Mouse (Mus musculus) spleen, adult 2 months (tissue): Measurements from ENCODE around the gene Pde7b. TPM values are rescaled to one million over a fixed set of nuclear protein-coding genes. Genes with fewer than 3 reads are reported as not detected.

ENCODE experiments used
- DNase-seq, 2 experiments: peaks; one replicate each; pipeline versions ENCODE4 v3.0.0 to v3.0.0-alpha.2; 2012 to 2021; ENCODE audit warnings: low spot score in 2 of 2, low read depth in 1 of 2
- H3K27ac ChIP-seq: fragments of 200-500 bp; 2 replicates; pipeline ENCODE4 v1.5.1; 2012; ENCODE audit warnings: low read length, inconsistent platforms; ENCODE audit not compliant: insufficient read depth
- H3K27me3 ChIP-seq: fragments of 200-500 bp; 2 replicates; pipeline ENCODE4 v1.6.1; 2012; ENCODE audit warnings: mild to moderate bottlenecking, moderate library complexity, low read length, inconsistent platforms; ENCODE audit not compliant: control insufficient read depth, insufficient read depth
- H3K36me3 ChIP-seq: fragments of 200-500 bp; 2 replicates; pipeline ENCODE4 v1.6.1; 2012; ENCODE audit warnings: mild to moderate bottlenecking, low read length, inconsistent platforms; ENCODE audit not compliant: control insufficient read depth, insufficient read depth
- H3K4me1 ChIP-seq: fragments of 200-500 bp; 2 replicates; pipeline ENCODE4 v1.6.1; 2011; ENCODE audit warnings: inconsistent platforms; ENCODE audit not compliant: control insufficient read depth, insufficient read depth, insufficient read length
- H3K4me3 ChIP-seq: fragments of 200-500 bp; 2 replicates; pipeline ENCODE4 v1.5.1; 2011; ENCODE audit warnings: mild to moderate bottlenecking, inconsistent platforms; ENCODE audit not compliant: insufficient read depth, insufficient read length; ENCODE audit errors: extremely low read depth
- CTCF ChIP-seq: fragments of 200-500 bp; IDR thresholded peaks from 2 replicates; pipeline ENCODE4 v1.5.1; 2011; ENCODE audit warnings: mild to moderate bottlenecking, inconsistent platforms; ENCODE audit not compliant: insufficient read depth, insufficient read length, insufficient replicate concordance; ENCODE audit errors: extremely low read depth
- POLR2A ChIP-seq: fragments of 200-500 bp; IDR thresholded peaks from 2 replicates; pipeline ENCODE4 v1.6.1; 2011; ENCODE audit warnings: low read depth, low read length, inconsistent platforms
- WGBS: fragments of 180-500 bp; shearing (Covaris S2); methylation state at CpG from one replicate; pipeline ENCODE4 v1.1.7; 2018; 5-methylcytosine and 5-hydroxymethylcytosine counted together
- polyA plus RNA-seq: library from polyadenylated mRNA; depleted of rRNA; stranded (reverse); fragments of >200 nt; gene quantifications from 2 replicates; pipeline ENCODE4 v1.2.3, GENCODE M21; 2012

The Pde7b gene
- polyA plus RNA-seq, 1 experiment, result 0.69 TPM

DNA sequence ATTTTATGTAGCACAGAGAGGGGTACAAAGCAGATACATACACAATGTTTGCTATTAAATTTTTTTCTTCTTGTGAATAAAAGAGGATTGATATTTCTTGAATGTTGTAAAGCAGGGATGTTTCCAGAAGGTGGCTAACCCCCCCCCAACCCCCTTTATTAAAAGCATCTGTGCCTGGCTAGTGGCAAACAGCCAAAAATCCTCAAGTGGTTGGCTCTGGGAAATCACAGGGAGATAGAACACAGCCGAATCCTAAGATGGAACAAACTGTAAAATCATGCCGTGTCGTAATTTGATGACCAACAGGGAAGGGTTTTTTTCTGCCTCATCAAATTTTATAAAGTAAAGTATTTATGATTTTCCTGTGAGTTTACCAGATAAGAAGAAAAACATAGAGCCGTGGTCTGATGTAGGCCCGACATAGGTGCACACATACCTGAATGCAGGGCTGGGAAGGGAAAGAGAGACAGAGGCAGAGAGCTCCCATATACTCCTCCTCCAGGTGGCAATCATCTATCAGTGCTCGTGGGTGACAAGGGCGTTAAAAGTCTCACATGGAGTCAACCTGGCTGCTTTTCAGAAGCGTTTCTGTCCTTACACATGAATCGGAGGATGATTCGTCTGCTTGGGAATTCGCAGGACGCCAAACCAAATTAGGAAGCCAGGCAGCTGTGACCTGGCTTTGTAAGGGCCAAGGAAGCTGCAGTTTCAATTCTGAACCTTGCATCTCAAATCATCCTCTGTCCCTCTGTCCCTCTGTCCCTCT, 67.4 kb downstream of the Pde7b start:
- Histone ChIP-seq H3K4me1 (no peaks in the 10 kb centered on the region), H3K4me3 (no peak overlapping the region), H3K36me3 (no peaks in the 10 kb centered on the region), H3K27me3 (no peaks in the 10 kb centered on the region), H3K27ac (no peak overlapping the region)
- no peak for DNase-seq
- 87% methylated on average over 12 of the region's 12 CpGs for WGBS
- no peak for TF ChIP-seq POLR2A
- no peak for TF ChIP-seq CTCF

DNA sequence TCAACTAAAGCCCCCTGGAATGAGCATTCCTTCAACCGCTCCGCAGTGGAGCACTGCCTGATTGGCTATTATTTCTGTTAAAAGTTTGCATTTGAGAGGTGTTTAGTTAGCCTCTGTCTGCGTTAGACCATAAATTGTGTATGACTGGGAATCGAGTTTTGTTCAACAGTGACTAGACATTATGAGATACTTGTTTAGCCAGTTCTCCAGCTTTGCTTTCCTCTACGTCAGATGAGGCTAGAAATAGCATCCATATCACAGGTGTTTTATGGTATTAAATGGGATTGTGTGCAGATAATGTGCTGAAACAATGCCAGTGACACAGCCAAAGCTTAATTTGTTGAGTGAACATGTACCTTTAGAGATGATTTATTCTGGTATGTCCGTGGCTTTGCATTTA, 70.3 kb downstream of the Pde7b start:
- H3K27ac ChIP-seq, result no peak overlapping the region
- no peaks in the 10 kb centered on the region for H3K27me3 ChIP-seq
- no peak for DNase-seq
- no peaks in the 10 kb centered on the region for H3K4me1 ChIP-seq
- 92% methylated on average over 6 of the region's 6 CpGs for WGBS
- H3K36me3 ChIP-seq, result no peaks in the 10 kb centered on the region
- TF ChIP-seq POLR2A, result no peak
- no peak overlapping the region for H3K4me3 ChIP-seq

DNA sequence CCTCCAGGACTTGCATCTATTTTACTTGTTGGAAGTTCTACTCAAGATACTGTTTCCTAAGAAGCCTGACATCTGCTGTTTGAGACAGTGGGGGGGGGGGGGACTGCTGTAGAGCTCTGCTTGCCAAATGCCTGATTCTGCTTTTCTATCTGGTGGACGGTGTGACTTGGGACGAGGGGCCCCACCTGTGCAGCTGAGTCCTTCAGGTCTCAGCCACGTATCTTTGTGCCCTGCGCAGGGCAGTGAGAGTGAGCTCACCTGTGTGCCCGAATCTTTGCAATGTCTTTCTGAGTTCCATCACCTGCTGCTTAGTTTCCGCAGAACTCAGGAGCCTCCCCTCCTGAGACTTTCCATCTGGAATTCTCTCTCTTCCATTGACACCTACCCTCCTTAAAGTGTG, 70.7 kb downstream of the Pde7b start:
- Histone ChIP-seq H3K36me3 (no peaks in the 10 kb centered on the region), H3K27me3 (no peaks in the 10 kb centered on the region), H3K27ac (no peak overlapping the region), H3K4me3 (no peak overlapping the region), H3K4me1 (no peaks in the 10 kb centered on the region)
- no peak for DNase-seq
- TF ChIP-seq POLR2A (no peak), CTCF (no peak)
- WGBS, result 92% methylated on average over 6 of the region's 6 CpGs

DNA sequence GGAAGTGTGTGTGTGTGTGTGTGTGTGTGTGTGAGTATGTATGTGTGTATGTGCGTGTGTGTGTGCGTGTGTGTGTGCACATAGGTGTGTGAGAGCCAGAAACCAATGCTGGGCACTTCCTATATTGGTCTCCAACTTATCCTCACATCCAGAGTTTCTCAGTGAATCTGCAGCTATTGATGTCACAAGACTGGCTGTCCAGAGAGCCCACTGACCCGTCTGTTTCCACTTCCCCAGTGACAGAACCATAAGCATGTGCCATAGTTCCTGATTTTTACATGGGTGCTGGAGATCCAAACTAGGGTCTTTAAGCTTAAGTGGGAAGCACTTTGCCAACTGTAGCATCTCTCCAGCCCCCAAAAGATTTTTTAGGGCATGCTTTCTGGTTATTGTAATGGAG, 71.6 kb downstream of the Pde7b start:
- no peak for TF ChIP-seq POLR2A
- TF ChIP-seq CTCF, result no peak
- no peak overlapping the region for H3K4me3 ChIP-seq
- H3K27me3 ChIP-seq, result no peaks in the 10 kb centered on the region
- no peaks in the 10 kb centered on the region for H3K4me1 ChIP-seq
- no peaks in the 10 kb centered on the region for H3K36me3 ChIP-seq
- no peak overlapping the region for H3K27ac ChIP-seq
- DNase-seq, result no peak
- WGBS, result 90% methylated on average over 3 of the region's 3 CpGs

DNA sequence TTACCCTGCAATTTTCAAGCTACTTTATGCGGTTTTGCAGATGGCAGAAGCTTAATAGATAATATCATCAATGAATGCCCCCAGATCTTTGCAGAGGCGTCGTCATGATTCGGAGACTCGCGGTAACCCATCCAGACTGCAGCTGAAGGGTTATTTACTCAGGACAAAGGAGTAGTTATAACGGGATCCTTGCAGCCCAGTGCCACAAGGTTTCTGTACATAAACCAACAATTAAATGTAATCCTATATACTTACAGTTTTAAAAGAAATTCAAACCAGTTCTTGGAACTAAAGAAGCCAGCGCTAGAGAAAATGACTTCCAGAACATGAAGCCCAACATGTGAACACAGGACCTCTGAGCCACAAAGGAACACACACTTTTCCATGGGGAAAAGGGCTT, 88.5 kb downstream of the Pde7b start:
- H3K27me3 ChIP-seq, result no peaks in the 10 kb centered on the region
- 94% methylated on average over 8 of the region's 8 CpGs for WGBS
- TF ChIP-seq POLR2A (no peak), CTCF (no peak)

DNA sequence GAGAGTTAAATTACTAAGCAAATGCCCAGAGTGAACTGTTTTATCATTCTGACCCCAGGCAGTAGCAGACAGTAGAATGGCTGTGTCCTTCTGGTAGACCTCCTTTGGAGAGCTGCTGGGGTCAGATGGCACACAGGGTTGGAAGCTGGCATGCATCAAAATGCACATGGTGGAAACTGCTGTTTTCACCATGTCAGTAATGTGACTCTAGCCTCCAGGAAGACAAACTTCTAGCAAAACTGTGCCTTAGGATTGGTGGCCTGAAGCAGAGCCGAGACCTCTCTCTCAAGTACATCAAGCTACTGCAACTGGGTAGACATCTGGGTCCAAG, 91.8 kb downstream of the Pde7b start:
- H3K27me3 ChIP-seq, result no peaks in the 10 kb centered on the region
- TF ChIP-seq CTCF, result no peak
- TF ChIP-seq POLR2A, result no peak
- no peaks in the 10 kb centered on the region for H3K36me3 ChIP-seq
- no peak overlapping the region for H3K27ac ChIP-seq
- no peak for DNase-seq
- H3K4me3 ChIP-seq, result no peak overlapping the region
- no peaks in the 10 kb centered on the region for H3K4me1 ChIP-seq
- WGBS, result 91% methylated on average over 1 of the region's 1 CpGs

More for the DNA sequence above, 88.5 kb downstream of the Pde7b start:
- no peaks in the 10 kb centered on the region for H3K4me1 ChIP-seq
- no peaks in the 10 kb centered on the region for H3K36me3 ChIP-seq
- DNase-seq, result no peak
- H3K27ac ChIP-seq, result no peak overlapping the region
- H3K4me3 ChIP-seq, result no peak overlapping the region

DNA sequence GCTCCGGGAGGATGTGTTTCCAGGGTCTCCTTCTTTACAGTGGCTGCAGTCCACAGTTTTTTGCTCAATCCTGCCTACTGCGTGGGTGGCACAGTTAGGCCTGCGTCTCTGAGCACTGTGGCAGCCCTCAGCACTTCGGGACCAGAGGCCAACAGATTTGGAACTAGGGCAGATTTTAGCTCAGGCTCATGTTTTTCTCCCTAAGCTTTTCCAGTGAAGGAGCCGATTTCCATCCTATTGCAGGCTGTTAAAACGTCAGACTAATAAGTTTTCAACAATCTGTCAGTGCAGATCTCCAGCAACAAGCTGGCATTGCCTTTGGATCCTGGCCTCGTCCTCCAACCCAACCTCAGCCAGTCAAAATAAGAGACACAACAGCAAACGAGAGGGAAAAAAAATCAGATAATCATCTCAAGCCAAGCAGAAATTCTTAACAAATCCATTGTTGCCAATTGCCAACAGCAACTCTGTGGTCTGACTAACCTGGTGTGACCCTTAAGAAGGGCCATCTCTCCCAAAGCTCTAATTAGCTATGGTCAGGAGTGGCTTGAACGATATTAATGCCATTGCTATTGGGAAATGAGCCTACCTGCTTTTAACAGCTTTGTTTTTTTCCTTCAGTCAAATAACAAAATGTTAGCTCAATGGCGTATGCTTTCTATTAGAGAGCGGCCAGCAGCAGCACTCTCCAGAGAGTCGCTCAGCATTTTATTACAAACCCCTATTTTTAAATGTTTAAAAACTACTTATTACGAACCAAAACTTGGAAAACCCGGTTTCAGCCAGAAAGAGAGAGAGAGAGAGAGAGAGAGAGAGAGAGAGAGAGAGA, 92.4 kb downstream of the Pde7b start:
- DNase-seq, result no peak

More for the DNA sequence above, 92.4 kb downstream of the Pde7b start:
- TF ChIP-seq POLR2A, result no peak
- TF ChIP-seq CTCF, result no peak
- Histone ChIP-seq H3K27ac (no peak overlapping the region), H3K4me1 (no peaks in the 10 kb centered on the region), H3K36me3 (no peaks in the 10 kb centered on the region), H3K4me3 (no peak overlapping the region), H3K27me3 (no peaks in the 10 kb centered on the region)
- WGBS, result 85% methylated on average over 14 of the region's 14 CpGs
